Mouse (Mus musculus) cerebellum, adult (tissue): ENCODE data around the gene Syt13.

Experiments used
- ATAC-seq: cut with Nextera tagmentation; 2 replicates; pipeline ENCODE4 v1.9.2; 2017; ENCODE audit warnings: mild to moderate bottlenecking, moderate library complexity, mixed read lengths; ENCODE audit not compliant: insufficient number of reproducible peaks, low FRiP score, low TSS enrichment

Gene Syt13

DNA sequence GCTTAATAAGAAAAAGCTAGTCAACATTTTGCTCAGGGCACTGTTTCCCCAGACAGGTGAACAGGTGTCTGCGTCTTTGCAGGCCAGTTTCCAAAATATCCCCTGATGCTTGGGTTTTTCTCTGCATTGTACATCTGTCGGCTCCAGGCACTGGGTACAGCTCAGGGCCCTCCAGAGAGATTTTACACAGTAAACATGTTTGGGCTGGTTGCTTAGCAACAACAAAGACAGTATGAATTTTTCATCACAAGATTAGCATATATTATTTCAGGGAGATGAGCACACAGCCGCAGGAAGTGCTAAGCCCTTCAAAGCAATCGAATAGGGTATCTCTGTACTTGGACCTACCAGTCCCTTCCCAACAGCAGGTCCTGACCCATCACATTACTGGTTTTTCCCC lies 5.8 kb downstream of the Syt13 start:
- no peak for ATAC-seq

DNA sequence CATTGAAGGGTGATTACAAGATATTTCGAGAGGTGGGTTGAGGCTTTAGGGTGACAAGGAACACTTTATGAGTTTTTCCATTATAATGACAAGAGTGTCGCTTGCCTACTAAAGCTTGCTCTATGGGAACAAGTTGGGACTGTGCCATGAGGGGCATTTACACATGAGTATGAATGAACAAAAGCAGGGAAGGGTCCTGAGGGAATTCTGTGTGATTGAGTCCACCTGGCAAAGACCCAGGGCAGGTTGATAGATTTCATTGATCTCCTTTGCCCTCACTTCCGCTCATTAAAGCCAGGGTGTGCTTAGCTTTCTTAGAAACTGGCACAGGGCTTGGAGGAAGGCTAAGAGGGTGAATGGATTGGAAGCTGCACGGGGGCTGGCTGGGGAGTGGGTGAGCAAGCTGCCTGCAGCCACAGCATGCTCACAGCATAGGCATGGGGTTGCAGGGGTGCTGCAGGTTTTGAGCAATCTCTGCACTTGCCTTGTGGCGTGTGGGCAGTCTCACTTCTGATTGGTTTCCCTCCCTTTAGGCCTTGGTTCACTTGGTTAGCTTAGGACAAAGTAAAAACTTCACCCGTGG lies 9.9 kb downstream of the Syt13 start:
- no peak for ATAC-seq

DNA sequence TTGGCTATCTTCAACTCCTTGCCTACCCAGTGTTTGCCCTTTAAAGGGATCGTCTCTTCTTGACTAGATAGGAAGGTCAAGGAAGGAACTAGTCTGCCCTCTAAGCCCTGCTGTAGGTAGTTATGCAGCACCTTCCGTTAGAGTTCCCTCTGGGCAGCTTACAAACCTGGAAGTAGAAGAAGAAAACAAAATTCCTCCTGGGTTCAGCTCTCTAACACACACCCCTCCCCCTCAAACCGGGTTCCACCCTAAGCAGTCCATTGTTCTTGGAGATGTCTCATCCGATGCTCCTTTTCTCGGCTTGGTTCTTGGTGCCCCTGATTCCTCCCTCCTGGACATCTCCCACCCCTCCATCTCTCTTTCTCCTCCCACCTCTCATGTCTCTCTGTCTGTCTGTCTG lies 14.8 kb downstream of the Syt13 start:
- ATAC-seq: no peak

DNA sequence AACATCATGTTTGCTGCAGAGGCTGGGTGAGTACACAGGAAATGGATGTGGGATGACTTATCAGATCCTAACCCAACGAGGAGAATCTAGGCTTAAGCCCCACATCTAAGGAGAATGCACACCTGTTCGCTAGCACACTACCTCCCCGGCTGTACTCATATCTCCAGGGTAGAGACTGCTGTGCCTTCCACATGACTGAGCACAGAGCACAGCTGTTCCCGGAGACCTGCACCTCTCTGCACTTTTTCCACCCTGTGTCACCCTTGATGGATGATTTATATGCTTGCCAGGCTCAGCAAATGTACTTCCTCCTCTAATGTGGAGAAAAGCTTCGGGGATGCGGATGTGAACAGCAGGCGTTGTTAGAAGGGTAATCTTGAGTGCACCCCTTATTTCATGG lies 16.2 kb downstream of the Syt13 start:
- no peak for ATAC-seq

DNA sequence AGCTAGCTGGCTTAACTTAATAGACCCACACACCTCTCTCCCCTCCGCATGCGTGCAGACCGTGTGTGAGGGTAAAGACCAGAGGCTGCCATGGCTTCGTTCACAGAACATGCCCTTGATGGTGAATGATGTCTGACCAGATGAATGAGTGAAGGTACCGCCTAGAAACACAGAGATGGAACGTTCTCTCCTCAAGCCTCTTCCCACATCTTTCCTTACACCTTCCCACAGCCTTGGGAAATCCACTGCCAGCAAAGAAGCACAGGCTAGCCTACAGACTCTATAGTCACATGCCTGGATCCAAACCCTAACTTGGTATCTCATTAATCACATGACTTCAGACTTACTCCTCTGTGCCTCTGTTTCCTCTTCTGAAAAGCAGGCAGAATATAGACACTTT lies 18.5 kb downstream of the Syt13 start:
- no peak for ATAC-seq

DNA sequence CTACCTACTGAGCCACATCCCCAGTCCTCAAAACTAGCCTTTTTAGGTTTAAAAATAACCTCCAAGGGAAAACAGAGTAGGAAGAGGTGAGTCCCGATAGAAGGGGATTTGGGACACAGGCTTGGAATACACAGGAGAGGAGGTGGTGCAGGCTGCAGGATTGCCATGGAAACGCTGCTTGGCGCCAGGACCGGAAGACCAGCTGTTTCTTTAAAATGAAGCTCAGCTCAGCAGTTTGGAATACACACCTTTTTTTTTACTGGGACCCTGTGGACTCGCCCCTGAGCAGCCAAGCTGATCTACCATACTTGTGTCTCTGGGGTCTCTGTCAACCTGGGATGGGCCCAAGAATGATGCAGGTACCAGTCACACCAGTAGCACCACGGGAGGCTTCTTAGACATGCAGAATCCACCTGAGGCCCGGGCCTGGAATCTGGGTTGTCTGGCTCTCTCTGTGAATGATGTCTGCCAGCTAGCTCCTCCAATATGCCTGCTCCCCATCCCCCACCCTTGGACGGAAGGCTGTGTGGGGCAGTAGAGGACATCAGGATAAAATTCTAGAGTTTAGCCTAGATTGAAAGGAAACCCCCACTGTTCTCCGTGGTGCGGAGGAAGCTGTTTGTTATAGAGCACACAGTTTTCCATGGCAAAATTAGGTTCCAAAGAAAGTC lies 19.5 kb downstream of the Syt13 start:
- ATAC-seq: no peak

DNA sequence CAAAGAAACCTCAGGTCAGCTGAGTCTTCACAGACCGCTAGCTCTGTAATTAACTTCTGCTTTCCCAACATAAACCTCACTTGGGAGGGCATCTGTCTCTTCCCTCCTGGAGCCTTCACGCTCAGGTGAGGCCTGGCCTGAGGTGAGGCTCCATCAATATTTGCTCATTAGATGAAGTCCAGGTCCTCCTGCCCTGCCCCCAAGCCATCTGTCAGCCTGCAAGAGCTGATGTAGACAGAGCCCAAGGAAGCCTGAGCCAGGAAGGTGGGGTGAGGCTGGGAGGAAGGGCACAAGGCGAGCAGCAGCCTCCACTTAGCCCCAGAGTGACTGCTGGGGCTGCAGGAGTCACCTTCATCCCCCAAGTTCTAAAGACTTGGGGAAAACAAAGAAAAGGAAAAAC lies 20.6 kb downstream of the Syt13 start:
- ATAC-seq: peak; percentile 88

DNA sequence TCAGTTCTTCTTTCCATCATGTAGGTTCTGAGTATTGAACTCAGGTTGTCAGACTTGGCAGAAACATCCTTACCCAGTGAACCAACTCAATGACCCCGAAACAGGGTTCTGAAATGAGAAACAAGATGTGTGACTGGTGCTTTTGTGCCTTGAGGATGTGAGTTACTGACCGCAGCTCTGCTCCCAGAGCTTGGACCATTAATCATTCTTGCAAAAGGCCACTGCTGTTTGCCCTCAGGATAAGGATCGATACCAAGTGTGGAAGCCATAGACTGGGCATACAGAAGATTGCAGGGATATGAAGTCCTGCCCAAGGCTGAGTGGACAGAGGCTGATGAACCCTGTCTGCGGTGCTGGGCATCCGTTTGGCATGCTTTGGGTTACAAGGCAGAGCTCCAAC lies 23.2 kb downstream of the Syt13 start:
- ATAC-seq: no peak

DNA sequence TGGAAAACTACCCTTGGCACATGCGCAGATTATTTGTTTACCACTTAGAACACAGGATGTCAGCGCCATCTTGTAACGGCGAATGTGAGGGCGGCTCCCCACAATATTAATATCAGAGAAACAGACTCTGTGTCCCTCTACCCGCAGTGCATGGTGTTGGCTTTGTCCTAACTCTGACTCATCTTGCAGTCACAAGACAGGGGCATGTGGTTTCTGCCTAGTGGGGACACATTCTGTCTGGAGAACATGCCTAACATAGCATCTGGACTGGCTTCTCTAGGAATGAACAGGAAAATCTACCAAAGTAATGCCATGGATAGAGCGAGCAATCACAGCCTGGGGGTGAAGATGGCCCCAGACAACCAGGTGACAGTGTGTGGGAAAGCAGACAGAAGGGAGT lies 23.9 kb downstream of the Syt13 start:
- ATAC-seq: no peak

DNA sequence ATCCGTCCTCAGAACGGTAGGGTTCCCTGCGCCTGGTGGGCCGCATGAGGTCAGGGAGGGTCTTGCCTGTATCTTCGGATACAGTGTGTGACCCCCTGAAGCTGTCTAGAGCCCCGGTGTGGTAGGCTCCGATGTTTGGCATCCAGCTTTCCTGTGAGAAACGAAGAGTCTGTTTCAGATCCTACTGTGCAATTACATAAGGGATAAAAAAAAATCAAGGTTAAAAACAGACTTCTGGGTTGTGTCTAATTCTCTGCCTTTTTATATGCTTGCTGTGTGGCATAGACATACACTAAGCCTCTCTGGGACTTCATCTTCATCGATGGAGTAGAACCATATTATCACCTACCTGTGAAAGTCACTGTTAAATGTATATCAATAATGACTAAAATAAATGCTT lies 26.1 kb downstream of the Syt13 start:
- ATAC-seq: no peak

DNA sequence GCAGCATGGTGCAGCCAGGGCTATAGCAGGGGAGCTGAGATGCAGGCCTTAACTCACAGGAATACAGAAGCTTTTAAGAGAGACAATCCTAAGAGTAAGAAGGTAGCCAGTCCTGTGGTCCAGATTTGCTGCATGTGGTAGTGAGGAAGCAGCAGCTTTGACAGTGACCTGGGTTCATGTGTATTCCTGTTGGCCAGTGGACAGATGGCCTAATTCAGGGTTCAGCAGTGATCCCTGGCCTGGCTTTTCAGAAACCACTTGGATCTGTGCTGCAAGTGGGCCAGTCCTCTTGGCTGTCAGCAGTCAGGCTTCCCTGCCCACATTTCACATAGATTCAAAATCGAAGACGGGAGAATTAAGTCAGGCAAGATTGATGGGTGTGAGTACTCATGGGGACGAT lies 26.6 kb downstream of the Syt13 start:
- peak; percentile 56; the same call in 1 of the 2 replicates for ATAC-seq

DNA sequence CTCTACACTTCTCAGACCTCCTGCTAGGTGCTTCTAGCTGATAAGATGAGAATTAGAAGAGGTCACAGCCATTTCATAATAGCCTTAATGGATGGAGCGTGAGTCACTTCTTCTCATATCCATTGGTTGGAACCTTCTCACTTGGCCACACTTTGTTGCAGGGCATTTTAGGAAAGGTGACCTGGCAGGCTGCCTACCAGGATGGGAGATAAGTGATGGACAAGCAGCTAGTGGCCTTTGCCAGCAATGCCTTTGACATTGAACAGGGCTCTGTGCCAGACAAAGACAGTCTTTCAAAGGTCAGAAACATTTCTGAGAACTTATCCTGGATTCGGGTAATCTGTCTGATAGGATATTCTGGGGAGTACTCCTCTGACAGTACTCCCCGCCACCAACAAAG lies 28.5 kb downstream of the Syt13 start:
- ATAC-seq: no peak

DNA sequence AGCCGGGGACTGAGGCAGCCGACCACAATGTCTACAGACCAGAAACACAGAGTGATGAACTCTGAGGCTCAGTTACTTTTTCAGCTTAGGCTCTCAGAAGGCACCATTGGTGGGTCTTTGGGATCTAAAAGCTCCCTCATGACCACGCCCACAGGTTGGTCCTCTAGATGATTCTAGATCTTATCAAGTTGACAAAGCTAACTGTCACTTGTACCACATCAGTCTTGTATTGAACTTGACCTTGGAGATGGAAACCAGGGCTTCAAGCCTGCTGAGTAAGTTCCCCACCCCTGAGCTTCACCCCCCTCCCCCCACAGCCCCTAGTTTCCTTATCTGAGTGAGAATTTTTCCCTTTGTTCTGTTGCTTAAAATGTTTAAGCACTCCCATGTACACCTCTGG lies 29.5 kb downstream of the Syt13 start:
- ATAC-seq: no peak

DNA sequence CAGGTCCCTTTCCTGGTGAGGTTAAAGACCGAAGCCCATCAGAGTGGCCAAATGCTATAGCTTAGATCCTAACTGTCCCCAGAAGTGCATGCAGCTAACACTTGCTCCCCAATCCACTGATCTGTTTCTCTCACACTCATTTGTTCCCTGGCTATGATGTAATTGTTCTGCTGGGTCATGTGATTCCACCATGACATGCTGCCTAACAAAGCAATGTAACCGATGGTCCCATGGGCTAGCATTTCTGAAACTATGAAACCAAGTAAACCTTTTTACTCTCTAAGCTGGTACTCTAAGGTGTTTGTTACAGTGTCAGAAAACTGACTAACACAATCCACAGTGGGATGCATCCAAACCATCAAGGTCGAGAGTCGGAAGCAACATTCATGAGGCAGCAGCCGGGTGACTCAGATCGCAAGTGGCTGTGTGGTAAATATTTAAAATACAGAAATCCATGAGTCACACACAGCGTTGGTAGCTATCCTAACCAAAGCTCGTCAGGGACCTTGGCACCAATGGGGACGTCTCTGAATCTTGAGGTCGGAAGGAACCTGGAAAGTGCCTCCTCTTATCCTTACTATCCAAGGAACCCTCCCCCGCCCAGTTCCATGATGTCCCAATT lies 30.3 kb downstream of the Syt13 start:
- no peak for ATAC-seq

DNA sequence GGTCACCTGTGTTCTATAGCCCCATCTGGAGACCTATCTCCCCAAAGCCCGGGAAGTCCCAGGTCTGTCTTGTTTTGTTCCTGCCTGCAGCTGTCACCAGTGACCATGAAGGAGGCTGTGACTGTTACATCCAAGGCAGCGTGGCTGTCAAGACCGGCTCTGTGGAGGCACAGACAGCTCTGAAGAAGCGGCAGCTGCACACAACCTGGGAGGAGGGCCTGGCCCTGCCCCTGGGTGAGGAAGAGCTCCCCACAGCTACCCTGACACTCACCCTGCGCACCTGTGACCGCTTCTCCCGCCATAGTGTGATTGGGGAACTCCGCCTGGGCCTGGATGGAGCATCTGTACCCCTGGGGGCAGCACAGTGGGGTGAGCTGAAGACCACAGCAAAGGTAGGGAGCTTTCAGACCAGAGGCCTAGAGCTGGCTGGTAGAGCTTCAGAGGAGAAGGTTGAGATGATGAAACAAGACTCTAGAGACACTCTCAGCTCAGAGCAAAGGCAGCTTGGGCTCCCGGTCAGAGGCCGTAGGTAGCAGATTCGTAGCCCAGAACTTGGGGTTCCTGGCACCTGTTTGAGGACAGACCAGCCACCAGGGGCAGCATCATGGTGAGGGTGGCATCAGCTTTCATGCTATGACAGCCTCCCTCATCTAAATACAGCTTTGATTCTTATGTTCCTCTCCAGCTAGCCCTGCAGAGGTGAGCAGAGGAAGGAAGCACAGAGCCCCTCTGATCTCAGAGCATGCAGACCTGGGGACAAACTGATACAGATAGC lies 31.1 kb downstream of the Syt13 start:
- ATAC-seq: no peak

DNA sequence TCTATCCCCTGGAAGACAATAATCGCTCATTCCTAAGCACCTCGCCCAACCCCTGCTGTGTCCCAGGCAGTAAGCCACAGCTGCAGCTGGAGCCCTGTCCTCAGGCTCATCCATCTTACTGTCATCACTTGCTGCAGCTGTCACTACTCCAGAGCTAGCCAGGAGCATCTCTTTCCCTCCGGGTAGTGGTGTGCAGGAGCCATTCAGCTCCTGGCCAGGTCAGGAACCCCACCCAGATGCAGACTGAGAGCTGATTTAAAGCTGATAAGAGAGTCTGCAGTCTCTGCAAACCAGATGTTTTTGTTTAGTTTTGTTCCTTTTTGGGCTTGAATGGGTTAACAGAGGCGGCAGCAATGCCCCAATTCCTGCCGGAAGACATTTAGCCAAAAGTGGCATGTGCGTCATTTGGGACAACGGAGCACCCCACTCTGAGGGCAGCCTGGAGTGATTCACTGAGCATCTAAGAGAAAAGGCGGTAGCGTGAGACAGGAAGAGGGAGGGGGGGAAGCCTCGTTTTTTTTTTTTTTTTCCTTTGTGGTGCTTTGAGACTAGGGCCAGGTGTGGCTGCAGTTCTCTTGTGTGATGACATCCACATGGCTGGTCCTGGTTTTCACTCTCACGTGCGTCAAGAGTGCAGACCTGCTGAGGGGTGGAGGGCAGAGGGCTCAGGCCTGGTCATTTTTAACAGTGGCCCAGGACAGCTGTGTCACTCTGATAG lies 33.2 kb downstream of the Syt13 start:
- no peak for ATAC-seq

DNA sequence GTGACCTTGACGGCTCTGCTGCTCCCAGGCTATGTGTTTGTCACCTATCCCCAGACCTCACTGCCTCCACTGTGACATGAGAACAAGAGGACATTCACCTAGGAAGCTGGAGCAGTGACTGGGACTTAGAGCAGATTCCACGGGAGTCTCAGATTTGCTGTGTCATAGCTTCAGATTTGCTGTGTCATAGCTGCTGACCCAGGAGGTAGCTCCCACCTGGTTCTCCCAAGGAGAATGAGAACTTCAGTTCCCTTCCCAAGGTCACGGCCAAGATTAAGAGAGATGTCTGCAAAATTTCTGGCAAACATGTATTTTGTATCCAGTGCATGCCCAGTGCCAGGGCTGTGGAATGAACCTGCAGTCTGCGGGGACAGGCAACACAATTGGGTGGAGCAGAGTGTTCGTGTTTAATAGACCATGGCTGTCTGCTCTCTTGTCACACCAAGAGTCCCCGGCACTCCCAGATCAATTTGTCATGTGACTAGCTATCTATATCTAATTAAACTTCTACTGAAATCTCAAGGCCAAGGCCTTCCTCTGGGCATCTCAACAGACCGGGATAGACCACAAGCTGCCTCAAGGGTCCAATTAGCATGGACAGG lies 33.9 kb downstream of the Syt13 start:
- ATAC-seq: no peak

DNA sequence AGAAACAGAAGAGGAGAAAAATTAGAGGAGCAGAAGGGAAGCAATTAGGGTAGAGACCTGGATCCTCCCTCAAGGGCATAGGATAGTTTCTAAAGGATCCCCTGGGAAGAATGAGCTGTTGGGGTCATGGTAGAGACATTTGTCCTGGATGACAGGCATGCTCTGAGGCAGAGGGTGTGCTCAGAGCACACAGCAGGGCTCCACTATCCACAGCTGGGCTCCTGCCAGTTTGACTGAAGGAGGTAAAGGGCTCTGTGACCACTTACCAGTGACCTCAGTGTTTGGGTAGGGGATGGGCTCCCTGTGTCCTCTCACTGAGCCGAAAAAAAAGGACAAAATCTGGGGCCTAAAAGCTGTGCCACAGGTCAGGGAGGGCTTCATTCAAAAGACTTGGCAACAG lies 34.6 kb downstream of the Syt13 start:
- ATAC-seq: no peak

DNA sequence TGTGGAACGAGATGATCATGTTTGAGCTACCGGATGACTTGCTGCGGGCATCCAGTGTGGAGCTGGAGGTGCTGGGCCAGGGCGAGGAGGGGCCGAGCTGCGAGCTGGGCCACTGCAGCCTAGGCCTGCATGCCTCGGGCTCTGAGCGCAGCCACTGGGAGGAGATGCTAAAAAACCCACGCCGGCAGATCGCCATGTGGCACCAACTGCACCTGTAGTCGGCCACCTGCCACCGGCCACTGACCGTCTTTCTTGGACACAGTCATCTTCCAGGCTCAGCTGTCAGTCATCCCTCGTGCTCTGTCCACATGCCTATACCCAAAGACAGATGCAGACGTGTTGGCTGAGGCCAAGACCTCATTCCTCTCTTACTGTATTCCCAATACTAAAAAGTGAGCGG lies 38.6 kb downstream of the Syt13 start:
- ATAC-seq: peak; percentile 56

DNA sequence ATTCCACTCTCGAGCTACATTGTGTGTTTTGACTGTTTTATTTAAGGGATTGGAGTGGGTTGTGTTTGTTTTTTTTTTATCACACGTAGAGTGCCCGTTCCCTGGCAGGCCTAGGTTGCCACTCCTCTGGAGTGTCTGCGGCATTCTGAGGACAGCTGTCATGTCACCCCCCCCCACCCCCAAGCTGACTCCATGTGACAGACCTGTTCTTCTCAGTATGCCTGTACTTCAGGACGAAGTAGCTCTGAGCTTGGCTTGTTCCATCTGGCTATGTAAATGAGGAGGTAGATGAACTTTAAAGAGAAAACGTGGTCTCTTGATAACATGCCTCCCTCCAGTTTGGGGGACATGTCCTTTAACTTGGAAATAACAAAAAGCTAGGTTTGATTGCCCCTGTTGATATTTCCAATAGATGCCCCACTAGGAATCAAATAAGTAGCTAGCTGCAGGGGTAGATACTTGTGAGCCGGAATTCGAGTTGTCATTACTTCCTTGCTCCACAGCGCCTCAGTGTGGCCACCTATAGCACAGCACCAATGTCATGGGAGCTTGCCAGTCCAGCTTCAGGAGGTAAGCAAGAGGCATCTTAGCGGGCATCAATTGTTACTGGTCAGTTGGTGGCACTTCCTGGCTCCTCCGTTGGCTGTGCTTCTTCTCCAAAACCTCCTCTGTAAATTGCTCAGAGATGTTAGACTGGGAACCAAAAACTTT lies 39.7 kb downstream of the Syt13 start:
- peak; percentile 43; the same call in 1 of the 2 replicates for ATAC-seq
